Mouse (Mus musculus): ENCODE measurements at regions not wholly inside any gene's neighbourhood (a gene's known extent, or its start where the extent isn't known, plus 50 kb on each side); places are given as distances from the start of the nearest gene placed in this dataset.

DNA sequence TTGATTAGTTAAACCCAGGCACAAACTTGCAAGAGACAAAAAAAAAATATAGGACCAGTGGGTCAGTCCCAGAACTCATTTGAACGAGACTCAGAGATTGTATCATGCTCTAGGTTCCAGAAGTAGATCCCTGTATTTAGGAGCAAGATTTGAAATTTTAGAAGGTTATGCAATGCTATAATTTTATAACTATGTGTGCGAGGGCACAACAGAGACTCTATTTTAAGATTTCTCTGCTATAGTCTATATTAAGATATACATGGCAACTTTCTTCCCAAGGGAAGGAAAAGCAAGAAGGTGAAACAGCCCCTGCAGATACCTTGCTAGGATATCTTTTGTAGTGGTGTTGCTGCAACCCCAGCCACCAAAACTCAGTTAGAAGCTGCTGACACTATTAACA lies 55.7 kb downstream of the Otor start:
- no peak for DNase-seq (ENCODE audit: low spot score in 2 of 2)

DNA sequence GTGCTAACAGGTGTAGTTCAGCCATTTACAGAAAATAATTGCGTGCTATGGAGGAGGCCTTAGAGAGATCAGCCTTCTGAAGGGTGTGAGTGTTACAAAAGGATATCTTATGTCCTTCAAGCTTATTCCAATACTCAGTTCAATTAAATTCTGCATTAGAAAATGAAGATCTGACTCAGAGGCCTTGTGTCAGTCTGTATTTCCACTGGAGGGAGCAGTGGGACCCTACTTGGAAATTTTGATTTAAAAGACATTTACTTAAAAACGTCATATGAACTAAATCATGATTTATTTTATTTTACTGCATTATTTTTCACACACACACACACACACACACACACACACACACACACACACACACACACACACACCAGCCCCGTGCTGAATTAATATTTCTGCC lies 70.9 kb downstream of the Otor start:
- DNase-seq (ENCODE audit: low spot score in 2 of 2) = no peak

DNA sequence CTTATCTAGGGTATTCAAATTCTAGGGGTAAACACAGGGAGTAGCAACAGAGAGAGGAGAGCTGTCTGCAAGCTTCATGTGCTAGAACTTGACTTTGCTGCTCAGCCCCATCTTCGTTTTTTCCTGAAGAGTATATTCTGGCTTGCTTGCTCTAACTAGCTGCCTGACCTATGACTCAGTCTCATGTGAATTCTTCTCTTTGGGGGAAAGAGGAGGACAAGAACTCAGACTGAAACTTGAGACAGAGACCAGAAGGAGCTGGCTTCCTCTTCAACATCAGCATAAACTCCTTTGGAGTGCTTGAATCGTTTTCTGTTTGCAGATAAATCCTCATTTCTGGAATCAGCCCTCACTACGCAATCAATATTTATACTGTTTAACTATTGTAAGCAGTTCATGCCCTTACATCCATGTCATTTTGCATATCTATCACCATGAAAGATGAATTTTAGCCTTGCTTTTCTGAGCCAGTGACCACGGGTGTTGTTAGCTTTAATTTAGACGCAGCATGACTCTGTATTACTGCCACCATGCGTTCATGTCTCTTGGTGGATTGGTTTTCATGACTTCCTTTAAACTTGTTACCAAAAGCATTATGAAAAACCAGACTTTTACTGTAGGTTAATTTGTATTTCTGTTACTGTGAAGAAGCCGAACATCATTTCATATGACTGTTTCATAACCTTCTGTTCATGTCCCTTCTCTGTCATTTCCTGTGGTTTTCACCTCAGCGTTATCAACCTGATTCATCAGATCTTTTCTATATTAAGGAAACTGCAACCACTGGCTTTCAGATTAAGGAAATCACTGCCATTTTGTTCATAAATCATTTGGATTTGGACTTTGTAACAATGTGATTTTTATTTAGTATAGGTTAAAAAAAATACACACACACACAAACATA lies 86.1 kb downstream of the Otor start:
- DNase-seq (ENCODE audit: low spot score in 2 of 2) = no peak

DNA sequence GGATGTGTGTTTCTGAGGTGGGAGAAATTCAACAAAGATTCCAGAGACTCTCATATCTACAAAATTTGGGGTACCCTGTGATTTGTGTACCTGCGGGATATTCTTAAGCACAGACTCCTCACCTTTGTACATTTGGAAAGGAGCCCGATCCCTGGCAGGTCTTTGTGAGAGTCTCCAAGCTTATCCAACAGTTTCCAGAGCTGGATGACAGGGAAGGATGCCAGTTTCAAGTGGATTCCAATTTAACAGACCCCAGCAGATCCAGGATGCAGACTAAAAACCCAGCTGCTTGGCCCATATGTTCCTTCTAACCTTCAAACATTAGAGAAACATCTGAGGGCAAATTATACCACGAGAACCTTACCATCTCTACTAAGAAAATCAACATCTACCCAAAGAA lies 88.5 kb downstream of the Otor start:
- DNase-seq (ENCODE audit: low spot score in 2 of 2) = no peak

DNA sequence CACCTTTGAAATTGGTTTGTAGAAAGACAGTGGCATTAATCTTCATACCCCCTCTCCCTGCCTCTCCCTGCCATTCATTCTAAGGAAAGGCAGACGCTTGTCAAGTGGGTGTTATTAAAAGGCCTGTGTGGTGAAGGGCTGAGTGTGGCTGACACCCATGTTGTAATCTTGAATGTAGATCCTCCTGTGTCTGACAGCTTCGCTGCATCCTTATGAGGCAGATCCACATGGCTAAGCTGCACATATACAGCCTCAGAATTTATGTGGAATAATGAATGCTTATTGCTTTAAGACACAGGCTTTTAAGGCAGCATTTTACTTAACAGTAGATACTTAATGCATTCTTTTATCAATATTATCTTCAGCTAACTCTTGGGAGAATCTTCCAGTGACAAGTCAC lies 92.4 kb downstream of the Otor start:
- DNase-seq (ENCODE audit: low spot score in 2 of 2) = no peak

DNA sequence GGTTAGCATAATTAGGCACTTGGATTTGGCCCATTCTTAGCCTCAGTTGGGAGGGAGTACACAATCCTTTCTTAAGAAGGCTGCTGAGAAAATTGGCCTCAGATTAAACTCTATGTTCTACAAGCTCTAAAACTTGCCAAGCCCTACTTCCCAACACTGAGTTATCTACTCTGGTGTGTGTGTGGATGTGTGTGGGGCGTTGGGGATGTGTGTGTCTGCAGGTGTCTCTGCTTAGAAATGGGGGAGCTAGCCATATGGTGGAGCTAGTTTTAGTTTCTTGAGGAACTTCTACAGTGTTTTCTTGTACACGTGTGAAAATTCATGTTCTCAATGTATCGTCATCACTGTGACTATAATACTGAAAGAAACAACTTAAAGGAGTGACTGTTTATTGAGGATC lies 106.3 kb downstream of the Otor start:
- DNase-seq (ENCODE audit: low spot score in 2 of 2) = no peak

DNA sequence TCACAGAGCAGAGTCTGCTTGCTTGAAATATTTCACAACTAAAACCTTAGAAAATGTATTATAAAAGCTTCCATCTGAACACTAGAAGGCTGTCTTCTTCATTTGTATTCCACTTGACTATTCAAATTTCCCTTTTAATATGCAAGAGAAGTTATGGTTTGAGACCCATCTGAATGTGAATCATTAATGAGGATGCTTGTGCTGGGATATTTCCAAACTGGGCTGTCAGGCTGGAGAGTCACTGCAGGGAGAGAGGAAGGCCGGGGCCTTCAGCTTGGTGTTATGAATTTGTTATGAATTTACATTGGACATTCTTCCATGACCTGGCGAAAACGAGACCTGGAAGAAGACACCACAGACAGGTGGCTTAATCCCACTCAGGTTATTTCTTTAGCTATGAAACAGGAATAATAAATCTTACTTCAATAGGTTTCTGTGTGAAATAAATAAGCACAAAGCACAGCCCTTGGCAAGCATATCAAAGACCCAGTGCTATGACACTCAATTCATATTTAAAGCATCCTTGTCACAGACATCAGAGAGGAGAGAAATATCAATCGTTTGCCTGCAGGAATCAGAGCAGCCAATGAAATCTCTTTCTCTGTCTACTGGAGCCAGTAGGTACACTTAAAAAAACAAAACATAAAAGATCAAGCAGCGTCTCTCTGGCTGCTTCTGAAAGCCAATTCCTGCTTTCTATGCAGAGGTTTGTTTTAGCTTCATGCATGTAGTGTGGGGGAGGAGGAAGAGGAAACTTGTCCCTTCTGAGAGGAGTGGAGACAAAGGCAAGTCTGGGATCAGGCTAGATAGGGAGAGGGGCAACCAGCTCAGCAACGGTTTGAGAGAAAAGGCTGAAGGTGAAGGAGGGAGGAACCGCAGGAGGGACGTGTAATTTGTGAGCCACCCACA lies 114.2 kb downstream of the Otor start:
- no peak for DNase-seq (ENCODE audit: low spot score in 2 of 2)

DNA sequence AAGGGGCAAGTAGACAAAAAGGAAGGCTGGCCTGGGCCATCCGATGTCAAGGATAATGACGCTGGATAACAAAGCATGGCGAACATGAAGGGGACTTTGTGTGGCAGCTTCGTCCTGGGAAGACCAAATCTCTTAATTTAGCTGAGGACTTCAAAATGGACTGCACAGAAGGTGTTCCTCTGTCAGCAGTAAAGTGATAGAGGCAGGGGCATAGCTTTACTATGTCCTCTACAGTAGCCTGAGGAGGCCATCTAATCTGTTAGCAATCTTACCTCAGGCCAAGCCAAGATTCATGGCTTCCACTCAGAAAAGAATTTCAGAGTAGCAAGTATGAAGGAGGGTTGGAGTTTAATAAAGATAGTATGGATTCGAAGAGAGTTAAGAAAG lies 114.9 kb downstream of the Otor start:
- no peak for DNase-seq (ENCODE audit: low spot score in 2 of 2)

DNA sequence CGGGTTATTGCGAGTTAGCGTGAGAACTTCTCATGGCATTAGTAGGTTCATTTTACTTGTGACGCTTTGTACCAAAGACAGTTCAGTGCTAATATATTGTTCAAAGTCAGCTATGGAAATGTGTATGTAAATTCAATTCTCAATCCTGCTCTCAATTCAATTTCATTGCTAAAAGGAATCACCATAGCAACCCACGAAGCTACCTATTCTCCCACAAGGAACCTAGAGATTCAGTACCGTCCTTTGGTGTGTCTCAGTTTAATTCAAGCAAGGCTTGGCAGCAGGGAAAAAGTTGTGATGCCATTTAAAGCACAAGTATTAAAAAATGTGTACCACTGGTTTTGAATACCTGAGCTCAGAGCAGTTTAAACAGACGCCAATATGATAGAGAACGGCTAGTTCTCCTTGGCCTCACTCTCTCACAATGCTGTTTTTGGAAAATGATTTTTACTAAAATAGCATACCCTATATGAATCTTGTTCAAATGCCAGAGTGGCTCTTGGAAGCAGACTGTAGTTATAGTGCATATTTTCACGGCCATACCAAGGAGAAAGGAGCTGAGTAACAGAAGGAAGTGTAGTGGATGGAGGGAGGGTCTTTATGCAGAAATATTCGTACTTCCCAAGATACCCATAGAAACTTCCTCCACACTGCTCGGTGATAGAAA lies 121.4 kb downstream of the Otor start:
- no peak for DNase-seq (ENCODE audit: low spot score in 2 of 2)

DNA sequence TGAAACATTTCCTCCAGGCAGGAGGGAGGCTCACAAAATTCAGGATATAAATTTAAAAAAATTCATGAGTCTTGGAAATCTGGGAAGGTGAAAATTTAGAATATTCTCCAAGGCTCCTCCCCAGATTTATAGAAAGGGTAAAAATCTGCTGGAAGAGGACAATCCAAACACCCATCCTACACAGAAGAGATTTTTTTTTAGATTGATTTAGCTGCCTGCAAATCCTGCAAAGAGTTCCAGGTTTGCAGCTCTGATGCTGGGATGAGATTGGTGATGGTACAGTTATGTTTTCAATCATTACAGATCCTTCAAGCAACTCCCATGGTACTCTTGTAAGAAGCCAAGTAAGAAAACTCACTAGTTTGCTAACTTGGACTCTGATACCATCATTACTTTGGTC lies 127.8 kb downstream of the Otor start:
- no peak for DNase-seq (ENCODE audit: low spot score in 2 of 2)

DNA sequence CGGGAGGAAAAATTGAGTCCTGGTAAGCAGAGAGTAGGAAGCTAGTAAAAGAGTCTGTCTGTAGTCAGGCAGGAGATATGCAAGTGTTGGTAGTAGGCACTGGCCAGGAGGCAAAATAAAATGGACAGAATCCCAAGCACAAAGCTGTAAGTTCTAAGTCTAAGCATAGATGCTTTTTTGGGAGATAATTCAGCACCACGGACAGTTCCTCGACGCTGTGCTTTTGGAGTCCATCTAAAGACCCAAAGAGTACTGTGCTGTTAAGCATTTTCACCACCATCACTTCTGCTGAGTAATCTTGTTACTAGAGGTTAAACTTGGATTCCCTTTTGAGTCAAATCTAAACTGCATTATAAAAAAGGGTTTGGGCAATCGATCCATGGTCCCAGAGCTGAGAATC lies 128.9 kb downstream of the Otor start:
- peak in 1 of 2 experiments; percentile 12 for DNase-seq (ENCODE audit: low spot score in 2 of 2)

DNA sequence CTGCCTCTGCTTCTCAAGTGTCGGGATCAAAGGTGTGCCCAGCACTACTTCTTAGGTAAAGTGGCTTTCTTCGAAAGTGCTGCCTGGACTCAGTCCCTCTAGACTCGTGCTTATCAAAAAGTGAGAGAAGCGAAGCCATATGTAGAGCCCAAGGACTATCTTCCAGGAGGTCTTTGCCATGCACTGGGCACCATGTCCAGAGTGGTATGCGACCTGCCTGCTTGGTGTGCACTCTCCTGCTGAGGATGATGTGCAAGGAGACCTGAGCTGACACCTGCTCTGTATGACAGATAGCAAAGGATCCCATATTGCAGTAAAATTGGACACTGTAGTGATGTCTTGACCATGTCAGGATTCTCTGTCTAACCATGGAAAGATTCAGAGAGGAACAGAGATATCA lies 139.0 kb downstream of the Otor start:
- no peak for DNase-seq (ENCODE audit: low spot score in 2 of 2)

DNA sequence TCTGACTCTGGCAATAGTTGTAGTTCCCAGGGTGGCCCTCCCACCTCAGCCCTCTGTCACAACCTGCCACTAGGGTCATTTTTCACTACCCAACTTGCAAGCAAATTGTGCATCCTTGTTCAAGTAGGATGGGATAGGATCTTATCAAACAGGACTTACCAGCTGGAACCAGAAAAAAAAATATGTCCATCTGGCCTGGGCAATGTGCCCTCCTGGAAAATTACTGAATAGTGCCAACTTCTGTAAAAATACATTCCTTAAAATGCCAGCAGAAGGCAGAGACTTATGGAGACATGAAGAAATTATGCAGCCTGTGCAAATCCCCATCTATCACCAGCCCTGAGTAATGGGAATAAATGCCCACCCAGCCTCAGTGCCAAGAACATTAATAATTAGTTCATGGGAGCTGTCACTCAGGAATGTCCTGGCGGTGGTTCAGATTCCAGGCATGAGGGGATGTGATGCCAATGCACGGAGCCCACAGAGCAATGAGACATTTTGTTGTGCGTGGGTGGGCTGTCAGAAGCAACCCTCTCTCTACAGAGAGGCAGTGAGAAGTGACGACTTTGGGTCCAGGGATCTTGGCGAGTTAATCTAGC lies 139.6 kb downstream of the Otor start:
- DNase-seq (ENCODE audit: low spot score in 2 of 2) = peak in 1 of 2 experiments; percentile 6

DNA sequence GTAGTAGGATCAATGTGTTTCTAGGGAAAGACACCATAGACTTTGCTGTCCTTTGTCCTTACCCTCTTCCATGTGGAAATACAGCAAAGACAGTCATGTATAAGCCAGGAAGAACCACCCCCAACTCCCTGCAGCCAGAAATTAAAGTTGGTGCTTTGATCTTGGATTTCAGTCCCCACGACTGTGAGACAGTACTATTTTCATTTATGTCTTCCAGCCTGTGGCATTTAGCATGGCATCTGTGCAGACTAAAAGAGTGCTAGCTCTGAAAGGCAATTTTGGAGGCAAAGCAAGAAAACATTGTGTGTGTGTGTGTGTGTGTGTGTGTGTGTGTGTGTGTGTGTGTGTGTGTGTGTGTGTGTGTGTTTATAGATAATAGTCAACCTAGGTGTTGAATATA lies 144.1 kb downstream of the Otor start:
- no peak for DNase-seq (ENCODE audit: low spot score in 2 of 2)

DNA sequence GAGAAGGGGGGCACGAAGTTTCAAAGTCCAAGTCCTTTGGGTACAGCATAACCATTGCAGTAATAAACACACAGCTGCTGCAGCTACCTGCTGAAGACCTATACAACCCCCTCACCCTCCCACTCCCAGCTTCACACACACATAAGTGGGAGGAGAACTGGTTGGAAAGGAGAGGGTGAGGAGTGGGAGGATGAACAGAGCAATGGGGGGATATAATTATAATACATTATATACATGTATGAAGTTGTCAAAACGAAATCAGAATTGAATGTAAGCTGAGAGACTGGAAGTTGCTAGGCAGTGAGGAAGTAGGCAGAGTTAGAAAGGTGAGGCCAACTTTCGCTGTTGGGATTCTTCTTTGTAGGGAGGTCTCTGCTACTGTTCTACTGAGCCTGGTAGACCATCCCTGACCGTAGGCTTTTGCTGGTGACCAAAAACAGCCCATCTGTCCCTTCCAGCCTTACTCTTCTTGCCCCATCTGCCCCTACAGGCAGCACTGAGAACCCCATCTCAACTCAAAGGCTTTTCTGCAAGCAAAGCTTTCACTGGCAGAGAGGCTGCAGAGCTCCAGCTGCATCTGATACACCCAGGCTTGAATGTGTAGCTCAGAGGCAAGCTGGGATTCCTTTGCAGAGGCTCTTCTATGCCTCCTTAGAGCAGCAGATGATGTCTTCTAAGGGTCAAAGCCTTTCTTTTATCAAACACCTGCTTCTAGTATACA lies 146.3 kb downstream of the Otor start:
- DNase-seq (ENCODE audit: low spot score in 2 of 2) = no peak

DNA sequence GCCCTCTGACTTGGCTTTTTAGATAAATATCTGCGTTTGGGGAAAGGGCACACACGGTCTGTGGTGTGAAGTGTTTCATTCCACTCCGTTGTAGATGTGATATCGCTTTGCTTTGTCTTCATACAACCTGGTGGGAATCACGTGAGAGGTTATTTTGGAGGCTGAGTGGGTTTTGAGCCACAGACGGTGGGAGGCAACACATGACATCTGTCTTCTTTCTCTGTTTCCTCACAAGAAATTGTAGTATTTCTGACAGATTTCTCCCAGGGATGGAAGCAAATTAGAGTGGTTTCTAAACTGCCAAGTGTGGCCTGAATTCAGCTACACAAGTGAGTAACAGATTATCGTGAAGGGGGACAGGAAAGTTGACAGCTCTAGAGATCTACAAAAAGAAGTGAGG lies 155.5 kb downstream of the Otor start:
- DNase-seq (ENCODE audit: low spot score in 2 of 2) = no peak

DNA sequence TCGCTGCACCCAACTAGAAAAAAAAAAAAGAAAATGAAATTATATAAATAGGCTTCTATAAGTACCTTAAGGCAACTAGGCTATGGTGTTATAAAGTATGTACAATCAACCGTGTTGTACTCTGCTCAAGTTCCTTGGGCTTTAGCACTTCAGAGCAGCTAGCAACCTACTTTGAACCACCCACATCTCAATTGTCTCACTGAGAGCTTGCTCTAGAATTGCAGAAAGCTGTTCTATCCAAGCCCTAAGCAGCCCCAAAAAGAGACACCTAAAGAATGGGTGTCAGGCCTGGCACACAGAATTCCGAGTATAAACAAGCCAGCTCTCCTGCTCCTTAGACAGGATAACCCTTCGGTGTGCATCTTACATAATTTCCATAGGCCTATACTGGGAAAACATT lies 162.0 kb downstream of the Otor start:
- no peak for DNase-seq (ENCODE audit: low spot score in 2 of 2)

DNA sequence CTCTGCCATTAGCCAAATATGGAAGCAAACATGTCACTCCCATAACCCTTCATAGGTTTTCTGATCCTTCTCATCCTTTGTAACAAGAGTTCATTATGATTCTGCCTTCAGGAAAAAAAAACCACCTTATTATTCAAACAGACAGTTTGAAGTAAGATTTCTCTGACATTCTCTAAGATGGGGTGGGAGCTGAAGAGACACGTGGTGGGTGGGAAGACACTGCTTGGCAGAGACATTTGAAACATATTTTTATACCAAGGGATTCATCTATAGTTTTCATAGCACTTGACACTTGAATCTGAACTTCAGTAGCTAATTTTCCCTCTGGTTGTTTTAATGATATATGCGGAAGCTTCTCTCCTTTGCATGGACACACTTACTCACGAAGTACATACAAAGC lies 165.5 kb downstream of the Otor start:
- DNase-seq (ENCODE audit: low spot score in 2 of 2) = no peak

DNA sequence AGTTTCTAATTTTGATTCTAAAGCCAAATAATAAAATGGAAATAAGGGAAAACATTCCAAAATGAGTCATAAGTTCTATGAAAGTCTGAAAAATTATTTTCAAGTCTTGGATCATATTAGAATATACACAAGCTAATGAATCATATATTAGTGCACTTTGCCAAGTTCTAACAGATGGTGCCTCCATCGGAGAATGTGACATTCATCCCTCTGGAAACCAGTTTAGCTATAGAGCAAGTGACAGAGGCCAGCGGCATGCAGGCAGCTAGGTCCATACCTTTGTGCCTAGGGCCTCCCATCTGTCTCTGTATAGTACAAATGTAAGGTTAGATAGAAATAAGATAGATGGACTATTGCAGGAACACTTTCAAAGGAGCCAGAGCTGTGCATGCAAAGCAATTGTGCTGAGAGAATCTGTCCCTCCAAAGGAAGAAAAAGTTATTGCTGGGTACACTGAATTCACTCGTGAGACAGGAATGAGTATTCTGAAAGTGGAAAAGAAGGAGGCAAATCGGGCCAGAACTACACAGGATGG lies 167.9 kb downstream of the Otor start:
- no peak for DNase-seq (ENCODE audit: low spot score in 2 of 2)

DNA sequence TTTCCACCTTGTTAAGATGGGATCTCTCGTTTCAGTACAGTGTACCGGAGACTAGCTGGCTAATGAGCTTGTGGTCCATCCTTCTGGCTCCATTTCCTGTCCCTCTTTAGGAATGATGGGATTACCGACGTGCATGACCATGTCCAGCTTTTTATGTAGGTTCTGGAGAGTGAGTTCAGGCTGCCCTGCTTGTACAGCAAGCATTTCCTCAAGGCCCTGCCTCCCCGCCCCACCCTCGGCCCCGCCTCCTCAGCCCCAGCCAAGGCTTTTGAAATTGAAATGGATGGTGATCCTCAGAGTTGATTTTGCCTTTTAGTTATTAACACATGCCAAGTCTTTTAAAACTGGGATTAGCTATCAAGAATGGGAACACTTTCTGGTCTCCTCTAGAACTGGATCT lies 190.8 kb downstream of the Otor start:
- no peak for DNase-seq (ENCODE audit: low spot score in 2 of 2)
